Mouse (Mus musculus) megakaryocyte, embryonic 14.5 days (primary cell): ENCODE results near the gene Pigu.

Experiments
- FLI1 ChIP-seq: IDR thresholded peaks from 2 replicates; pipeline ENCODE4 v1.6.1; 2012; ENCODE audit warnings: low read length, inconsistent platforms, mixed read lengths
- GATA1 ChIP-seq: IDR thresholded peaks from 3 replicates; pipeline ENCODE4 v1.6.1; 2012; ENCODE audit warnings: mixed read lengths, low read length, inconsistent platforms, borderline replicate concordance

DNA sequence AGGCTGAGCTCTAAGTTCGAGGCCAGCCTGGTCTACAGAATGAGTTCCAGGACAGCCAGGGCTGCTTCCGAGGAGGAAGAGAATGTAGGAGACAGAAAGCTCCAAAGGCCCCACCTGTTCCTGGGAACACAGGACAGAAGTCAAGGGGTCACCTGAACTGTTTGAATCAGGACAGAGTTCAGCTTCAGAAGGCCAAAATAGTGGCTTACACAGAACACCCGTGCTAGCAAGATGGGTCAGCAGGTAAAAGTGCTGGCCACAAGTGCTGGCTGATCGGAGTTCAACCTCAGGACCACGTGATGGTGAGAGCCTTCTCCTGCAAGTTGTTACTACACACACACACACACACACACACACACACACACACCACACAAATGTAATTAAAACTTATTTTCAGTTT lies 90.3 kb downstream of the Pigu start:
- TF ChIP-seq GATA1 = no peak
- no peak for TF ChIP-seq FLI1
